Mouse (Mus musculus): ENCODE results near the gene Fes.

DNA sequence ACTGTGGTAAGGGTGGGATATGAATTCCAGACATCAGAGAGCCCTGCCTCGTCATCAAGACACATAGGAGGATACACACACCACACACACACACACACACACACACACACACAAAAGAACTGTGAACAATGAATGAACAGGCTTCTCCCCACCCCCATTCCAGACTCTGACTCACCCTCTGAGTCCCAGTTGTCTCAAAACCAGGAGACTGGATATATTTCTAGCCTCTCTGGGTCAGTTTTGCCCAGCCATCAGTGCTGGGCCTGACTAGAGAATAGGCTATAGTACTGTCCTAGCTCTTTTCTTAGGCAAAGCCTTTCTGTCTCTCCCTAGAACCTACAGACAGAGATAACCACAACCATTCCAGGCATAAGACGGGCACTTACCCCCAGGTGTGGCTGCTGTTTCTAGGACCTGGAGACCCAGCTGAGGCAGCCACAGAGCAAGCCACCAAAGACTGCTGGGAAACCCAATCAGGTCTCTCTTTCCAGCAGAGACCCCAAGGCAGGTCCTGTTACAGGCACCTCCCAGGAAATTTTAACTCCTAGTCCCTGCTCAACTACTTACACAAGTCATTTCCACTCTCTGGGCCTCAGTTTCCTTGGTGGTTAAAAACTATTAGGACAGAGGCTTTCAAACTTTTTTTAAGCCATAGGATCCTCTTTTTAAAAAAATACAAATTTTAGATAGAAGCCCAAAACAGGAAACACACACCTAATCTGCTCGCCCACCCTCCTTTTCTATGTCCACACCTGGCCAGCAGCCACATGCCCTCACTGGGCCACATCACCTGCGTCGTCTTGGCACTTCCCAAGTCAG is 13.5 kb upstream of the Fes start:
- TF ChIP-seq POLR2A (IDR thresholded peaks at IDR 0.05; ENCODE audit: extremely low read depth, insufficient read depth, low read length) (no peak), CTCF (IDR thresholded peaks at IDR 0.05; ENCODE audit: extremely low read depth, insufficient read depth, low read length) (no peak)

Measured in cortical plate, adult 2 months (tissue).